Mouse (Mus musculus) testis, adult 2 months (tissue): ENCODE measurements at regions not wholly inside any gene's neighbourhood (a gene's known extent, or its start where the extent isn't known, plus 50 kb on each side); places are given as distances from the start of the nearest gene placed in this dataset.

Experiments
- H3K27ac ChIP-seq: fragments of 200-500 bp; 2 replicates; pipeline ENCODE4 v1.5.1; 2012; ENCODE audit warnings: low read depth, low read length; ENCODE audit not compliant: control insufficient read depth, insufficient read depth
- H3K27me3 ChIP-seq: fragments of 200-500 bp; 2 replicates; pipeline ENCODE4 v1.6.1; 2012; ENCODE audit warnings: mild to moderate bottlenecking, low read length, moderate library complexity; ENCODE audit not compliant: control insufficient read depth, insufficient read depth
- H3K36me3 ChIP-seq: fragments of 200-500 bp; 2 replicates; pipeline ENCODE4 v1.6.1; 2012; ENCODE audit warnings: mild to moderate bottlenecking, low read length; ENCODE audit not compliant: control insufficient read depth, insufficient read depth
- H3K4me1 ChIP-seq: fragments of 200-500 bp; 2 replicates; pipeline ENCODE4 v1.6.1; 2012; ENCODE audit warnings: low read length; ENCODE audit not compliant: control insufficient read depth, insufficient read depth
- H3K4me3 ChIP-seq: fragments of 200-500 bp; 2 replicates; pipeline ENCODE4 v1.5.1; 2012; ENCODE audit warnings: low read depth, mild to moderate bottlenecking, low read length, moderate library complexity, mixed read lengths; ENCODE audit not compliant: control insufficient read depth
- CTCF ChIP-seq: fragments of 200-500 bp; IDR thresholded peaks from 2 replicates; pipeline ENCODE4 v1.5.1; 2012; ENCODE audit warnings: low read depth, mild to moderate bottlenecking, inconsistent platforms, low read length, moderate library complexity; ENCODE audit not compliant: control insufficient read depth, insufficient read depth, insufficient replicate concordance
- POLR2A ChIP-seq: fragments of 200-500 bp; IDR thresholded peaks from 2 replicates; pipeline ENCODE4 v1.6.1; 2012; ENCODE audit warnings: low read depth, mild to moderate bottlenecking, inconsistent platforms, low read length, moderate library complexity; ENCODE audit not compliant: control insufficient read depth

- H3K36me3 ChIP-seq: no peaks in the 10 kb centered on the region
- no peak overlapping the region for H3K27ac ChIP-seq
- H3K4me1 ChIP-seq: no peaks in the 10 kb centered on the region
- no peak overlapping the region for H3K4me3 ChIP-seq
- TF ChIP-seq POLR2A: no peak
- no peak for TF ChIP-seq CTCF
- H3K27me3 ChIP-seq: no peaks in the 10 kb centered on the region
These were observed 603.5 kb upstream of the Gje1 start for GRCm38 (mm10) chr10:15321480-15321879.

GRCm38 (mm10) chr10:15317017-15317607, 599.1 kb upstream of the Gje1 start:
- Histone ChIP-seq H3K27ac (no peak overlapping the region), H3K27me3 (no peaks in the 10 kb centered on the region), H3K36me3 (no peaks in the 10 kb centered on the region), H3K4me3 (no peak overlapping the region), H3K4me1 (no peaks in the 10 kb centered on the region)
- TF ChIP-seq CTCF (no peak), POLR2A (no peak)

- Histone ChIP-seq H3K4me3 (no peak overlapping the region), H3K4me1 (no peaks in the 10 kb centered on the region), H3K36me3 (no peaks in the 10 kb centered on the region), H3K27ac (no peak overlapping the region), H3K27me3 (no peaks in the 10 kb centered on the region)
- no peak for TF ChIP-seq CTCF
- no peak for TF ChIP-seq POLR2A
These were observed 592.6 kb upstream of the Gje1 start for GRCm38 (mm10) chr10:15310650-15311049.

GRCm38 (mm10) chr10:15305811-15306473, 587.9 kb upstream of the Gje1 start:
- Histone ChIP-seq H3K4me3 (no peak overlapping the region), H3K27ac (no peak overlapping the region), H3K36me3 (no peaks in the 10 kb centered on the region), H3K27me3 (no peaks in the 10 kb centered on the region), H3K4me1 (no peaks in the 10 kb centered on the region)
- TF ChIP-seq CTCF: no peak
- no peak for TF ChIP-seq POLR2A

- Histone ChIP-seq H3K27me3 (no peaks in the 10 kb centered on the region), H3K4me1 (no peaks in the 10 kb centered on the region), H3K36me3 (no peaks in the 10 kb centered on the region), H3K4me3 (no peak overlapping the region), H3K27ac (no peak overlapping the region)
- TF ChIP-seq POLR2A: no peak
- TF ChIP-seq CTCF: peak; percentile 56; the same call in 1 of the 2 replicates
These were observed 582.4 kb upstream of the Gje1 start for GRCm38 (mm10) chr10:15300199-15301085.

- TF ChIP-seq POLR2A: no peak
- no peak for TF ChIP-seq CTCF
- Histone ChIP-seq H3K27ac (no peak overlapping the region), H3K4me3 (no peak overlapping the region)
These were observed 581.6 kb upstream of the Gje1 start for GRCm38 (mm10) chr10:15299331-15300198.

GRCm38 (mm10) chr10:15297257-15297656, 579.2 kb upstream of the Gje1 start:
- no peak overlapping the region for H3K4me3 ChIP-seq
- H3K4me1 ChIP-seq: no peaks in the 10 kb centered on the region
- H3K27ac ChIP-seq: no peak overlapping the region
- H3K27me3 ChIP-seq: no peaks in the 10 kb centered on the region
- H3K36me3 ChIP-seq: no peaks in the 10 kb centered on the region
- no peak for TF ChIP-seq POLR2A
- no peak for TF ChIP-seq CTCF

More at GRCm38 (mm10) chr10:15299331-15300198, 581.6 kb upstream of the Gje1 start:
- Histone ChIP-seq H3K4me1 (no peaks in the 10 kb centered on the region), H3K36me3 (no peaks in the 10 kb centered on the region), H3K27me3 (no peaks in the 10 kb centered on the region)
